Mouse (Mus musculus): ENCODE data around the gene Rpl18a. TPM values are rescaled to one million over a fixed set of nuclear protein-coding genes. Genes with fewer than 3 reads are reported as not detected.

The Rpl18a gene
- polyA plus RNA-seq (2015; fragmentation: Nextera tagmentation; extraction: Ambion mirVana), result 2,109 and 2,618 TPM in 2 replicates

DNA sequence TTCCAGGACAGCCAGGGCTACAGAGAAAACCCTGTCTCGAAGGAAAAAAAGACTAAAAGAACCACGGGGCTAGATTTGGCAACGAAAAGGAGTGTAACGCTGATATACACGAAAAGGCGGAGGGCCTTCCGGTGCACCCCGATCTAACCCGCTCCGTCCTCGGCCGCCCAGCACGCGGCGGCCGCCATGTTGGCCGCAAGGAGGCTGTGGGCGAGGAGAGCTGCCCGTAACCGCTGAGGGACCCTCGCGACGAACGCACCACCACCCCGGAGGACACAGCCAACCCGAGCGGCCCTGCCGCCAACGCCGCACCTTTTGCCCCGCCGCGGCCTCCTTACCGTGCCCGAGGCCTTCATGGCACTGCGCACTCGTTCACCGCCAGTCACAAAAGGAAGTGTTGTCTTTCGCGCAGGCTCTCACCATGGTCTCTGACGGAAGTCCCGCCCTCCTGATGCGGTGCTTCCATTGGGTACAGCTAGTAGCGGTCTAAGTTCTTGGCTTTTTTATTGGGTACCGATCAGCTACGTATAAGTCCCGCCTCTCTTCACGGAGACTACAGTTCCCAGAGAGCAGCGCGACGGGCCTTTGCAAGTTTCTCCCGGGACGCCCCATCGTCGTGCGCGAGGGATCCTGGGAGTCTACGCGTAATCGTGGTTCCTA, at the start of gene Rpl18a:
TSS of gene Rpl18a (minus strand) at position 392 of the 660 bp plus-strand sequence.
- Histone ChIP-seq H3K36me3 (peaks cover 27% of the 10 kb centered on the region), H3K27me3 (replicated peaks) (peaks cover 33% of the 10 kb centered on the region), H3K4me1 (peaks cover 26% of the 10 kb centered on the region), H3K4me2 (peak within 1 kb of the TSS; percentile 89), H3K4me3 (replicated peaks) (peak within 1 kb of the TSS; percentile 95), H3K9me3 (replicated peaks) (no peaks in the 10 kb centered on the region), H3K9ac (replicated peaks) (peak within 1 kb of the TSS; percentile 97), H3K27ac (replicated peaks) (peak within 1 kb of the TSS; percentile 81)
- peak; percentile 98 for ATAC-seq (ENCODE audit: low FRiP score)
- WGBS, result under 1% methylated on average over 60 of the region's 60 CpGs

DNA sequence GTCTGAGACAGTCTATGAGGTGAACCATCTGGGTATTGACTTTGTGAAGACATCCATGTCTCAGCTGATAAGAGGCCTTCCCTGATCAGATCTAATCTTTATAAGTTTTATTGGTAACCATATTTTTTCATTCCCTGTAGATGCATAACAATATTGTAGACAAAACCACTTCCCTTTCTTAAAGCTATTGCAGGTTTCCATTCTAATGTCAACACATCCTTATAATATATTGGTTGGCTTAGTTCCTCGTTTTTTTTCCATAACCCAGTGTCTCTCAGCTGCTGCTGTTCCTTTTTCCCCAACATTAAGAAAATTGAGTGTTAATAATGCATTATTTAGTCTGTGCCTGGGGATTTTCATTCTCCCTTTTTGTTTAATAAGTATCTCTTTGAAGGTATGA, 46.0 kb upstream of the Rpl18a start:
- Histone ChIP-seq H3K9me3 (replicated peaks) (no peaks in the 10 kb centered on the region), H3K4me2 (no peak overlapping the region), H3K36me3 (no peaks in the 10 kb centered on the region), H3K9ac (replicated peaks) (no peak overlapping the region), H3K4me3 (replicated peaks) (no peak overlapping the region), H3K27ac (replicated peaks) (no peak overlapping the region), H3K27me3 (replicated peaks) (no peaks in the 10 kb centered on the region), H3K4me1 (no peaks in the 10 kb centered on the region)
- ATAC-seq (ENCODE audit: low FRiP score), result no peak
- 35% methylated on average over 1 of the region's 1 CpGs for WGBS

DNA sequence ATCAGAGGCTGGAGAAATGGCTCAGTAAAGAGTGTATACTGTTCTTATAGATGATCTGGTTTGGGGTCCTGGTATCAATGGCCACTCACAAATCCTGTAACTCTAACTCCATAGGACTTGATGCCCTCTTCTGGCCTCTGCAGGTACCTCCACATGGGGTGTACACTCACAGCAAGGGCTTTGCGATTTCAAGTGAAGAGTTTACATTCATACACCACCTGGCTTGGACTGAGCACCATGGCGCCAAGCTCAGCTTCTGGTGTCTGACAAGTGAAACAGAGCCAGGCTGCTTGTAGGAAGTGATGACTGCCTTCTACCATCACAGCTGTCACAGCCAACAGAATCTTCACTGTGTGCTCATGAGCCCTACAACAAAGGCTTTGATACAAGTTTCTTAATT, 44.3 kb upstream of the Rpl18a start:
- no peaks in the 10 kb centered on the region for H3K36me3 ChIP-seq
- WGBS, result 68% methylated on average over 2 of the region's 2 CpGs
- H3K27me3 ChIP-seq (replicated peaks), result no peaks in the 10 kb centered on the region
- no peak overlapping the region for H3K9ac ChIP-seq (replicated peaks)
- no peaks in the 10 kb centered on the region for H3K9me3 ChIP-seq (replicated peaks)
- no peak for ATAC-seq (ENCODE audit: low FRiP score)
- H3K27ac ChIP-seq (replicated peaks), result no peak overlapping the region
- H3K4me1 ChIP-seq, result no peaks in the 10 kb centered on the region
- H3K4me2 ChIP-seq, result no peak overlapping the region
- H3K4me3 ChIP-seq (replicated peaks), result no peak overlapping the region

- Histone ChIP-seq H3K9me3 (replicated peaks) (no peaks in the 10 kb centered on the region), H3K27me3 (replicated peaks) (no peaks in the 10 kb centered on the region), H3K4me2 (no peak overlapping the region), H3K9ac (replicated peaks) (no peak overlapping the region), H3K27ac (replicated peaks) (no peak overlapping the region), H3K4me1 (no peaks in the 10 kb centered on the region), H3K4me3 (replicated peaks) (no peak overlapping the region), H3K36me3 (peaks cover 7% of the 10 kb centered on the region)
- WGBS, result 82% methylated on average over 6 of the region's 6 CpGs
- ATAC-seq (ENCODE audit: low FRiP score), result no peak
Observed at GRCm38 (mm10) chr8:70937200-70937599, 40.0 kb upstream of the Rpl18a start.

GRCm38 (mm10) chr8:70934786-70935185, 37.6 kb upstream of the Rpl18a start:
- WGBS, result 68% methylated on average over 7 of the region's 7 CpGs
- no peak overlapping the region for H3K4me2 ChIP-seq
- H3K9ac ChIP-seq (replicated peaks), result no peak overlapping the region
- H3K4me1 ChIP-seq, result no peaks in the 10 kb centered on the region
- H3K36me3 ChIP-seq, result peaks cover 15% of the 10 kb centered on the region
- H3K27me3 ChIP-seq (replicated peaks), result no peaks in the 10 kb centered on the region
- H3K9me3 ChIP-seq (replicated peaks), result no peaks in the 10 kb centered on the region
- H3K27ac ChIP-seq (replicated peaks), result no peak overlapping the region
- ATAC-seq (ENCODE audit: low FRiP score), result peak; percentile 33; the same call in 1 of the 2 replicates
- H3K4me3 ChIP-seq (replicated peaks), result no peak overlapping the region

- no peak overlapping the region for H3K27ac ChIP-seq (replicated peaks)
- ATAC-seq (ENCODE audit: low FRiP score), result no peak
- H3K4me3 ChIP-seq (replicated peaks), result no peak overlapping the region
- H3K27me3 ChIP-seq (replicated peaks), result no peaks in the 10 kb centered on the region
- 0 out of 2 replicates have a peak, but pooled peaks cover 2% of the 10 kb centered on the region for H3K4me1 ChIP-seq
- peaks cover 15% of the 10 kb centered on the region for H3K36me3 ChIP-seq
- no peak overlapping the region for H3K9ac ChIP-seq (replicated peaks)
- 85% methylated on average over 4 of the region's 4 CpGs for WGBS
- no peak overlapping the region for H3K4me2 ChIP-seq
- no peaks in the 10 kb centered on the region for H3K9me3 ChIP-seq (replicated peaks)
Observed at GRCm38 (mm10) chr8:70933036-70933435, 35.8 kb upstream of the Rpl18a start.

- H3K27ac ChIP-seq (replicated peaks), result no peak overlapping the region
- 96% methylated on average over 11 of the region's 11 CpGs for WGBS
- ATAC-seq (ENCODE audit: low FRiP score), result no peak
Observed at GRCm38 (mm10) chr8:70931731-70932130, 34.5 kb upstream of the Rpl18a start.

DNA sequence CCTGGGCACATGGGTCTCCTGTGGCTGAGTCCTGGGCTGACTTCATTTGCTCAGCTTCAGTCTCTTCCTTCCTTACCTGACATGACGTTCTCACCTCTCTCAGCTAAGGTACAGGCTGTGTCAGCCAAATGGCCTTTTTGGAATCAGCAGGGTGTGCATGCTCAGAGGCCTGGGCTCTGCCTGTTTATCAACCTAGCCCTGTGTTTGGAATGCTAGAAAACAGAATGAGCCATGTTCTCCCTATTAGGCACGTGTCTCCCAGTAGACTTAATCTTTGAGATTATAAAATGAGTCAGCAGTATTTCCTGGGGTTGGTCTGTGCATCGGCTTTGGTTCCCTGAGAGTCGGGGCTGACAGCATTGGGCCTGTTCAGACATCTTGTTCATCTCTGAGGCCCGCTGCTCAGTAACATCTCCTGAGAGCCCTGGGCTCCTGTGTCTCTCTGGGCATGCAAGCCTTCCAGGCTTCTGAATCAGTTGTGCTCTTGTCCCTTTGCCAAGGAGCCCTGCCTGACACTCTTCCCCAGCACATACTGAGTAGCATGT, 31.6 kb upstream of the Rpl18a start:
- Histone ChIP-seq H3K9me3 (replicated peaks) (no peaks in the 10 kb centered on the region), H3K36me3 (peaks cover 18% of the 10 kb centered on the region), H3K4me1 (0 out of 2 replicates have a peak, but pooled peaks cover 2% of the 10 kb centered on the region), H3K4me3 (replicated peaks) (no peak overlapping the region), H3K4me2 (no peak overlapping the region), H3K9ac (replicated peaks) (no peak overlapping the region), H3K27ac (replicated peaks) (no peak overlapping the region), H3K27me3 (replicated peaks) (no peaks in the 10 kb centered on the region)
- no peak for ATAC-seq (ENCODE audit: low FRiP score)
- WGBS, result 84% methylated on average over 5 of the region's 5 CpGs

More at GRCm38 (mm10) chr8:70931731-70932130, 34.5 kb upstream of the Rpl18a start:
- Histone ChIP-seq H3K4me1 (0 out of 2 replicates have a peak, but pooled peaks cover 2% of the 10 kb centered on the region), H3K4me3 (replicated peaks) (no peak overlapping the region), H3K9ac (replicated peaks) (no peak overlapping the region), H3K4me2 (no peak overlapping the region), H3K36me3 (peaks cover 15% of the 10 kb centered on the region), H3K9me3 (replicated peaks) (no peaks in the 10 kb centered on the region), H3K27me3 (replicated peaks) (no peaks in the 10 kb centered on the region)

DNA sequence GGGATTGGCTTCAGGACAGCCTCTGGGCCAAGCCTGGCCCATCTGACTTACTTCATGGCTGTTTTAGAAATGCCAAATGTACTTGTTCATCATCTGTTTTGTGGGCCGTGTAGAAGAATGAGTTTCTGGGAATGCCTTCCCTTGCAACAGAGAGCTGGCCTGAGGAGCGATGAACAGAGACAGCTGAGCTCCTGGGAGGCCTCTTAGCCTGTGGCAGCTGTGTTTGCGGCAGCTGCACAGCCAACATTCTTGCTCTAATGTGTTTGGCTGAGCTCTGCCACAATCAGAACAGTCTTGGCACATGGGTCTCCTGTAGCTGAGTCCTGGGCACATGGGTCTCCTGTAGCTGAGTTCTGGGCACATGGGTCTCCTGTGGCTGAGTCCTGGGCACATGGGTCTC, 30.9 kb upstream of the Rpl18a start:
- H3K27ac ChIP-seq (replicated peaks), result no peak overlapping the region
- no peaks in the 10 kb centered on the region for H3K9me3 ChIP-seq (replicated peaks)
- H3K27me3 ChIP-seq (replicated peaks), result no peaks in the 10 kb centered on the region
- H3K4me2 ChIP-seq, result no peak overlapping the region
- H3K4me1 ChIP-seq, result 0 out of 2 replicates have a peak, but pooled peaks cover 2% of the 10 kb centered on the region
- H3K4me3 ChIP-seq (replicated peaks), result no peak overlapping the region
- H3K36me3 ChIP-seq, result peaks cover 21% of the 10 kb centered on the region
- ATAC-seq (ENCODE audit: low FRiP score), result no peak
- H3K9ac ChIP-seq (replicated peaks), result no peak overlapping the region
- WGBS, result 74% methylated on average over 3 of the region's 3 CpGs

GRCm38 (mm10) chr8:70926396-70926795, 29.2 kb upstream of the Rpl18a start:
- no peaks in the 10 kb centered on the region for H3K27me3 ChIP-seq (replicated peaks)
- 0 out of 2 replicates have a peak, but pooled peaks cover 2% of the 10 kb centered on the region for H3K4me1 ChIP-seq
- H3K4me3 ChIP-seq (replicated peaks), result no peak overlapping the region
- no peak overlapping the region for H3K27ac ChIP-seq (replicated peaks)
- peaks cover 11% of the 10 kb centered on the region; the same call in 1 of the 2 replicates for H3K36me3 ChIP-seq
- no peak overlapping the region for H3K9ac ChIP-seq (replicated peaks)
- no peak for ATAC-seq (ENCODE audit: low FRiP score)
- 93% methylated on average over 5 of the region's 5 CpGs for WGBS
- no peaks in the 10 kb centered on the region for H3K9me3 ChIP-seq (replicated peaks)
- H3K4me2 ChIP-seq, result no peak overlapping the region

GRCm38 (mm10) chr8:70925754-70926153, 28.5 kb upstream of the Rpl18a start:
- Histone ChIP-seq H3K4me2 (no peak overlapping the region), H3K27ac (replicated peaks) (no peak overlapping the region), H3K27me3 (replicated peaks) (no peaks in the 10 kb centered on the region), H3K9ac (replicated peaks) (no peak overlapping the region), H3K9me3 (replicated peaks) (no peaks in the 10 kb centered on the region), H3K4me3 (replicated peaks) (no peak overlapping the region), H3K36me3 (peaks cover 9% of the 10 kb centered on the region), H3K4me1 (0 out of 2 replicates have a peak, but pooled peaks cover 2% of the 10 kb centered on the region)
- 93% methylated on average over 4 of the region's 4 CpGs for WGBS
- no peak for ATAC-seq (ENCODE audit: low FRiP score)

GRCm38 (mm10) chr8:70924151-70924550, 26.9 kb upstream of the Rpl18a start:
- H3K4me2 ChIP-seq, result no peak overlapping the region
- WGBS, result 82% methylated on average over 4 of the region's 4 CpGs
- H3K9me3 ChIP-seq (replicated peaks), result no peaks in the 10 kb centered on the region
- H3K27ac ChIP-seq (replicated peaks), result no peak overlapping the region
- no peak overlapping the region for H3K9ac ChIP-seq (replicated peaks)
- H3K36me3 ChIP-seq, result peaks cover 19% of the 10 kb centered on the region
- H3K27me3 ChIP-seq (replicated peaks), result no peaks in the 10 kb centered on the region
- H3K4me1 ChIP-seq, result 0 out of 2 replicates have a peak, but pooled peaks cover 2% of the 10 kb centered on the region
- ATAC-seq (ENCODE audit: low FRiP score), result no peak
- H3K4me3 ChIP-seq (replicated peaks), result no peak overlapping the region
